Mouse (Mus musculus) embryonic facial prominence, embryonic 15.5 days (tissue): Measurements from ENCODE around the gene Galnt2. TPM values are rescaled to one million over a fixed set of nuclear protein-coding genes. Genes with fewer than 3 reads are reported as not detected.

Experiments used
- ATAC-seq: fragments of 200-750 bp; cut with Nextera tagmentation; 2 replicates; pipeline ENCODE4 v1.8.0; 2017; ENCODE audit warnings: low read depth, moderate TSS enrichment; ENCODE audit not compliant: insufficient number of reproducible peaks, low FRiP score, low TSS enrichment
- H3K27ac ChIP-seq: fragments of 300-500 bp; sonication (generic); replicated peaks from 2 replicates; pipeline ENCODE4 v1.5.1; 2015; ENCODE audit warnings: mild to moderate bottlenecking, inconsistent platforms
- H3K27me3 ChIP-seq: fragments of 300-500 bp; sonication (generic); 2 replicates; pipeline ENCODE4 v1.6.1; 2015; ENCODE audit warnings: inconsistent platforms
- H3K36me3 ChIP-seq: fragments of 300-500 bp; sonication (generic); 2 replicates; pipeline ENCODE4 v1.6.1; 2015; ENCODE audit warnings: mild to moderate bottlenecking, inconsistent platforms
- H3K4me1 ChIP-seq: fragments of 300-500 bp; sonication (generic); 2 replicates; pipeline ENCODE4 v1.6.1; 2015; ENCODE audit warnings: inconsistent platforms
- H3K4me2 ChIP-seq: fragments of 300-500 bp; sonication (generic); replicated peaks from 2 replicates; pipeline ENCODE4 v1.6.1; 2015; ENCODE audit warnings: mild to moderate bottlenecking, inconsistent platforms
- H3K4me3 ChIP-seq: fragments of 300-500 bp; sonication (generic); replicated peaks from 2 replicates; pipeline ENCODE4 v1.5.1; 2015; ENCODE audit warnings: mild to moderate bottlenecking, inconsistent platforms
- H3K9ac ChIP-seq: fragments of 300-500 bp; sonication (generic); 2 replicates; pipeline ENCODE4 v1.6.1; 2015; ENCODE audit warnings: inconsistent platforms
- H3K9me3 ChIP-seq: fragments of 300-500 bp; sonication (generic); replicated peaks from 2 replicates; pipeline ENCODE4 v1.6.1; 2016; ENCODE audit warnings: inconsistent platforms
- WGBS: fragments of 180-500 bp; shearing (Covaris S2); methylation state at CpG from one replicate; pipeline ENCODE4 v1.1.7; 2015; 5-methylcytosine and 5-hydroxymethylcytosine counted together
- polyA plus RNA-seq: library from polyadenylated mRNA; unstranded; fragments of >200 nt; fragmentation: Nextera tagmentation; extraction: Ambion mirVana; gene quantifications from 2 replicates; pipeline ENCODE4 v1.2.1, GENCODE M21; 2015

Gene Galnt2
- polyA plus RNA-seq, 1 experiment from 2014 or later, result 40.0 TPM

GRCm38 (mm10) chr8:124256841-124257240 is 25.6 kb downstream of the Galnt2 start:
- Histone ChIP-seq H3K27me3 (no peaks in the 10 kb centered on the region), H3K27ac (peak overlapping the region; percentile 68), H3K9ac (0 out of 2 replicates have a peak overlapping the region, but pooled peaks have one; percentile 4), H3K36me3 (no peaks in the 10 kb centered on the region), H3K4me2 (0 out of 2 replicates have a peak overlapping the region, but pooled peaks have one; percentile 19), H3K4me3 (no peak overlapping the region), H3K9me3 (no peaks in the 10 kb centered on the region), H3K4me1 (peaks cover 59% of the 10 kb centered on the region)
- ATAC-seq, result no peak
- WGBS, result 52% methylated on average over 9 of the region's 9 CpGs

DNA sequence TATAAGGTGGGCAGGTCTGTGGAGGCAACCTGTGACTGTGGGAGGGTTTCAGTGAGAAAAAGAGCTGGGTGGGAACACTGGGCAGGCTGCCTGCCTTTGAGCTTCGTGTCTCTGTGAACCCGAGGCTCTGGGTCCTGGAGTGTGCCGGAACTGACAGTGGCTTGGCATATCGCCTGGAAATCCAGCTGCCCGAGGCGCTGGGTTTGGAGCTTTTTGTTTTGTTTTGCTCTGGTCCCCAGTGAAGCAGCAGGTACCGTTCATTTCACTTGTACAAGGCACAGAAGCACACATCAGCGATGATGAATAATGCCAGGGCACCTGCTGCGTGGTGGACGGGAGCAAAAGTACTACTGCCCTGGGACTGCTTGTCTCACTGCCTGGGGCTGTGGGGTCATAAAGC is 26.2 kb downstream of the Galnt2 start:
- 25% methylated on average over 10 of the region's 10 CpGs for WGBS
- Histone ChIP-seq H3K4me3 (no peak overlapping the region), H3K4me1 (peaks cover 54% of the 10 kb centered on the region), H3K9me3 (no peaks in the 10 kb centered on the region), H3K9ac (no peak overlapping the region), H3K27ac (peak overlapping the region; percentile 68), H3K36me3 (no peaks in the 10 kb centered on the region), H3K27me3 (no peaks in the 10 kb centered on the region), H3K4me2 (0 out of 2 replicates have a peak overlapping the region, but pooled peaks have one; percentile 19)
- ATAC-seq, result no peak; the same call in 1 of the 2 replicates

DNA sequence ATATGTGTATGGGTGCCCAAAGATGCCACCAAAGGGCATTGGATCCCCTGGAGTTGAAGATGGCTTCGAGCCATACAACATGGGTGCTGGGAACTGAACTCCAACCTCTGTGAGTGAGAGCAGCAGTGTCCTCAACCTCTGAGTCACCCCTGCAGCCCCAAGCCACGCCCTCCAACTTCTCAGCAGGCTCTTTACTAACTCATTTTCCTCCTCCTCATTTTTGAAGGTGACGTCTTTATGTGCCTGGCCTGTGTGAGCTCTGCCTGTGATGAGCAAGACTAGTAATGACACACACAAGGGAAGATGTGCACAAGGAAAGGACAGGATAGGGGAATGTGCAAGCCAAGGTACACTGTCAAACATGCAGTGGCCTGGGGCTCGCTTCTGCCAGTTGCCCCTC is 28.0 kb downstream of the Galnt2 start:
- H3K9ac ChIP-seq, result no peak overlapping the region
- H3K27me3 ChIP-seq, result no peaks in the 10 kb centered on the region
- no peak for ATAC-seq
- H3K36me3 ChIP-seq, result no peaks in the 10 kb centered on the region
- 81% methylated on average over 4 of the region's 4 CpGs for WGBS
- peaks cover 61% of the 10 kb centered on the region for H3K4me1 ChIP-seq
- H3K27ac ChIP-seq, result no peak overlapping the region
- no peak overlapping the region for H3K4me2 ChIP-seq
- H3K4me3 ChIP-seq, result no peak overlapping the region
- no peaks in the 10 kb centered on the region for H3K9me3 ChIP-seq

GRCm38 (mm10) chr8:124259925-124260324 is 28.7 kb downstream of the Galnt2 start:
- WGBS, result 68% methylated on average over 7 of the region's 7 CpGs
- Histone ChIP-seq H3K4me1 (peaks cover 69% of the 10 kb centered on the region), H3K9me3 (no peaks in the 10 kb centered on the region), H3K9ac (no peak overlapping the region), H3K27ac (no peak overlapping the region), H3K36me3 (no peaks in the 10 kb centered on the region), H3K4me2 (no peak overlapping the region), H3K27me3 (no peaks in the 10 kb centered on the region), H3K4me3 (no peak overlapping the region)
- no peak for ATAC-seq

DNA sequence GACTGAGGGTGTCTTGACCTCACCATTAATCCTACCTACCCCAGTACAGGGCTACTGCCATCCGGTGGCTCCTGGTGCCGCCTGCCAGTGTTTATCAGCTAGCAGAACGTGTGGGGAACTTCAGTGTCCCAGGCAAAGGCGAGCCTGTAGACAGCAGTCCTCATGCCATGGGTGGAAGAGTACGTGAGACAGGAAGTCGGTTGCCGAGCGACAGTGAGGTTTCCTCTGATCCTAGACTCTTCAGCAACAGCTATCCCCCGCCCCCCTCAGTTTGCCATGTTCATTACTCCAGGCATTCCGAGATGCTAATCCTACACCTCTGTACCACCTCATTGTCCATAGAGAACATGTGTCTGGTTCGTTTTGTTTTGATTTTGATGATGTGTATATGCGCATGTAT is 29.2 kb downstream of the Galnt2 start:
- Histone ChIP-seq H3K9ac (no peak overlapping the region), H3K27me3 (no peaks in the 10 kb centered on the region), H3K4me1 (peaks cover 73% of the 10 kb centered on the region), H3K27ac (no peak overlapping the region), H3K36me3 (no peaks in the 10 kb centered on the region), H3K9me3 (no peaks in the 10 kb centered on the region), H3K4me2 (no peak overlapping the region), H3K4me3 (no peak overlapping the region)
- 54% methylated on average over 12 of the region's 12 CpGs for WGBS
- ATAC-seq, result no peak

DNA sequence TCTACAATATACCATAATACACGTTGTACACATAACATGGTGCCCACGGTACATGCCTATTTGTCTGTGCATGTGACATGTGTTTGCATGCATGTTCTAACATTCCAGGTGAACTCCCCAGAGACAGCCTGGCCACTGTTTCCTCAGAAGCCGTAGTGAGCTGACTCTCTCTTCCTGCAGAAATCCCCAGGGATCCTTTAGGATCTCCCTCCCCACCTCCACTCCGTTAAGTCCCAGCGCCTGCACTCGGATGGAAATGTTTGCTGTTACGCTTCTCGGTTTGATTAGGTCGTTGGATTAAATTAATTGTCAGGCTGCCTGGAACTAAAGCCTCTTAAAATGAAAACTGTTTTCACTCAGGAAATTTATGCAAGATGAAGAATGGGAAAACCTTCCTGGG is 31.9 kb downstream of the Galnt2 start:
- H3K27ac ChIP-seq, result no peak overlapping the region
- ATAC-seq, result no peak
- H3K27me3 ChIP-seq, result no peaks in the 10 kb centered on the region
- H3K4me3 ChIP-seq, result no peak overlapping the region
- no peak overlapping the region for H3K4me2 ChIP-seq
- no peaks in the 10 kb centered on the region for H3K36me3 ChIP-seq
- peaks cover 58% of the 10 kb centered on the region for H3K4me1 ChIP-seq
- H3K9me3 ChIP-seq, result no peaks in the 10 kb centered on the region
- WGBS, result 53% methylated on average over 9 of the region's 9 CpGs
- no peak overlapping the region for H3K9ac ChIP-seq

DNA sequence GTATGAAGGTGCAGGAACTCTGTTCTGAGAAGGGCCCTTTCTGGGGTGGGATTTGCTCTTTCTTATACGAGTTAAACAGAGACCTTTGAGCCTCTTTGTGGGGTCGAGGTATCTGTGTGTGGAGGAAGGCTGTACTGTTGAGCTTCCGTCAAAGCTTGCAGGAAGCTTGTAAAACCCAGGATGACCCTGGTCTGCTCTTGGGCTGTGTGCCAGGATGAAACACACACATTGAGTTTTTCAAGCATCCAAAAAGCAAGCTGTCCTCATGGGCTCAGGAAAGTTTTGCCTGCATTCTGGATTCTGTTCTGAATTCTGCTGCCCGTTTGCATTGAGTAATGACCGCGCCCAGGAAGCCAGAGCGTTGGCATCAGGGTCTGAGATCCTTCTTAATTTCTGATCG is 32.8 kb downstream of the Galnt2 start:
- Histone ChIP-seq H3K36me3 (no peaks in the 10 kb centered on the region), H3K4me3 (no peak overlapping the region), H3K4me2 (no peak overlapping the region), H3K9ac (no peak overlapping the region), H3K9me3 (no peaks in the 10 kb centered on the region), H3K4me1 (peaks cover 49% of the 10 kb centered on the region), H3K27me3 (no peaks in the 10 kb centered on the region), H3K27ac (no peak overlapping the region)
- 73% methylated on average over 8 of the region's 8 CpGs for WGBS
- no peak for ATAC-seq

GRCm38 (mm10) chr8:124264671-124265070 is 33.5 kb downstream of the Galnt2 start:
- no peak overlapping the region for H3K4me2 ChIP-seq
- H3K27me3 ChIP-seq, result no peaks in the 10 kb centered on the region
- H3K4me3 ChIP-seq, result no peak overlapping the region
- peaks cover 43% of the 10 kb centered on the region for H3K4me1 ChIP-seq
- H3K9ac ChIP-seq, result no peak overlapping the region
- no peak for ATAC-seq
- no peaks in the 10 kb centered on the region for H3K9me3 ChIP-seq
- no peaks in the 10 kb centered on the region for H3K36me3 ChIP-seq
- no peak overlapping the region for H3K27ac ChIP-seq
- WGBS, result 74% methylated on average over 12 of the region's 12 CpGs

- Histone ChIP-seq H3K9me3 (no peaks in the 10 kb centered on the region), H3K4me3 (no peak overlapping the region), H3K27me3 (no peaks in the 10 kb centered on the region), H3K4me1 (peaks cover 40% of the 10 kb centered on the region), H3K9ac (no peak overlapping the region), H3K27ac (no peak overlapping the region), H3K36me3 (no peaks in the 10 kb centered on the region), H3K4me2 (no peak overlapping the region)
- no peak for ATAC-seq
- WGBS, result 73% methylated on average over 2 of the region's 2 CpGs
Measured at GRCm38 (mm10) chr8:124265130-124265529, 33.9 kb downstream of the Galnt2 start.

GRCm38 (mm10) chr8:124265798-124266197 is 34.6 kb downstream of the Galnt2 start:
- Histone ChIP-seq H3K4me1 (peaks cover 40% of the 10 kb centered on the region), H3K27me3 (no peaks in the 10 kb centered on the region), H3K36me3 (no peaks in the 10 kb centered on the region), H3K4me2 (no peak overlapping the region), H3K9me3 (no peaks in the 10 kb centered on the region), H3K4me3 (no peak overlapping the region), H3K27ac (no peak overlapping the region), H3K9ac (no peak overlapping the region)
- ATAC-seq, result peak; percentile 36; the same call in 1 of the 2 replicates
- WGBS, result 69% methylated on average over 8 of the region's 8 CpGs

DNA sequence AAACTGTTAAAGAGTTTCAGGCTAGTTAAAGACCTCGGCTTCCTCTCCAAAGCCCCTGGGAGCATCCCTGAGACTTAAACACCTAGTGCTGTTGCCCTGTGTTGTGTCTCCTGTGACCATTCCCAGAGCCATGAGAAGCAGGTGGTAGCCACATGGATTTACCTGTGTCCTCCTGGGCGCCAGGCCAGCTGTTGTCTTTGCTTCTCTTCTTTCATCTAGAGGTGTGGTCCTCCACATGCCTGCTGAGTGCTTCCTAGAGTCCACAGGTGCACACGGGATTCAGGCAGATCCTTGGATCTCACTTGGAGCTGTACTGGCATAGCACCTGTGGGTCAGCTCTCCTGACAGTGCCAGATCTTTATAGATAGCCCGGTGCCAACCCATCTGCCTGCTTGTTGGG is 36.0 kb downstream of the Galnt2 start:
- Histone ChIP-seq H3K4me2 (no peak overlapping the region), H3K4me1 (peaks cover 41% of the 10 kb centered on the region), H3K4me3 (no peak overlapping the region), H3K9me3 (no peaks in the 10 kb centered on the region), H3K36me3 (no peaks in the 10 kb centered on the region), H3K27me3 (no peaks in the 10 kb centered on the region), H3K27ac (no peak overlapping the region), H3K9ac (no peak overlapping the region)
- ATAC-seq, result no peak
- WGBS, result 69% methylated on average over 4 of the region's 4 CpGs

- Histone ChIP-seq H3K4me1 (peaks cover 41% of the 10 kb centered on the region), H3K9me3 (no peaks in the 10 kb centered on the region), H3K4me3 (no peak overlapping the region), H3K27ac (no peak overlapping the region), H3K36me3 (no peaks in the 10 kb centered on the region), H3K27me3 (no peaks in the 10 kb centered on the region), H3K4me2 (no peak overlapping the region), H3K9ac (no peak overlapping the region)
- 87% methylated on average over 6 of the region's 6 CpGs for WGBS
- ATAC-seq, result no peak
Measured at GRCm38 (mm10) chr8:124270504-124270903, 39.3 kb downstream of the Galnt2 start.
